Mouse (Mus musculus) ES-E14 (cell line): Measurements from ENCODE around the gene Bnc2. TPM values are rescaled to one million over a fixed set of nuclear protein-coding genes. Genes with fewer than 3 reads are reported as not detected.

Experiments
- DNase-seq: peaks from one replicate; pipeline ENCODE4 v3.0.0-alpha.2; 2013; ENCODE audit warnings: low read depth, low spot score
- H3K27ac ChIP-seq: 2 replicates; pipeline ENCODE4 v1.5.1; 2012; ENCODE audit warnings: low read depth, mild to moderate bottlenecking, low read length, moderate library complexity, mixed read lengths; ENCODE audit not compliant: poor library complexity, insufficient read depth, severe bottlenecking
- H3K36me3 ChIP-seq: 2 replicates; pipeline ENCODE4 v1.6.1; 2012; ENCODE audit warnings: mild to moderate bottlenecking, low read length, moderate library complexity, mixed read lengths; ENCODE audit not compliant: control insufficient read depth, poor library complexity, insufficient read depth, severe bottlenecking
- H3K4me1 ChIP-seq, 2 experiments: fragments of 150-350 bp in 1 of 2; sonication (generic) in 1 of 2; 2 replicates each; pipeline ENCODE4 v1.6.1; 2012; ENCODE audit warnings: low read length in 2 of 2, mild to moderate bottlenecking in 1 of 2, mixed read lengths in 1 of 2; ENCODE audit not compliant: control insufficient read depth in 2 of 2, insufficient read depth in 2 of 2, poor library complexity in 1 of 2
- H3K4me3 ChIP-seq, 2 experiments: fragments of 150-350 bp in 1 of 2; sonication (generic) in 1 of 2; 2 replicates each; pipeline ENCODE4 v1.5.1; 2012; ENCODE audit warnings: low read length in 2 of 2, low read depth in 1 of 2, mild to moderate bottlenecking in 1 of 2, mixed read lengths in 1 of 2; ENCODE audit not compliant: insufficient read depth in 1 of 2, poor library complexity in 1 of 2, severe bottlenecking in 1 of 2
- H3K9ac ChIP-seq: 2 replicates; pipeline ENCODE4 v1.6.1; 2012; ENCODE audit warnings: low read depth, mild to moderate bottlenecking, low read length, mixed read lengths; ENCODE audit not compliant: poor library complexity, insufficient read depth, severe bottlenecking
- H3K9me3 ChIP-seq: fragments of 150-350 bp; sonication (generic); 2 replicates; pipeline ENCODE4 v1.6.1; 2012; ENCODE audit warnings: low read depth, mild to moderate bottlenecking, low read length; ENCODE audit not compliant: control insufficient read depth, insufficient read depth
- CHD2 ChIP-seq: IDR thresholded peaks from 2 replicates; pipeline ENCODE4 v1.6.1; 2014; ENCODE audit warnings: mild to moderate bottlenecking, low read depth, low read length, inconsistent platforms
- HCFC1 ChIP-seq: IDR thresholded peaks from 2 replicates; pipeline ENCODE4 v1.6.1; 2012; ENCODE audit warnings: low read length, inconsistent platforms, borderline replicate concordance; ENCODE audit not compliant: insufficient read depth
- MAFK ChIP-seq: IDR thresholded peaks from 2 replicates; pipeline ENCODE4 v1.6.1; 2014; ENCODE audit warnings: mild to moderate bottlenecking, low read depth, low read length, inconsistent platforms; ENCODE audit not compliant: insufficient read depth
- ZC3H11A ChIP-seq: IDR thresholded peaks from 2 replicates; pipeline ENCODE4 v1.6.1; 2012; ENCODE audit warnings: low read depth, mild to moderate bottlenecking, inconsistent platforms, low read length, borderline replicate concordance
- ZNF384 ChIP-seq: IDR thresholded peaks from 2 replicates; pipeline ENCODE4 v1.6.1; 2012; ENCODE audit warnings: low read depth, low read length, inconsistent platforms
- in situ Hi-C, 2 experiments: fragments of 600-800 bp; cut with MboI; formaldehyde crosslinking; loops; one replicate each; pipeline ENCODE4 v1.15.1; 2025; ENCODE audit warnings: low sequenced_read_pairs in 2 of 2, inconsistent platforms in 1 of 2; ENCODE audit not compliant: unreplicated experiment in 2 of 2
- total RNA-seq: library from RNA; depleted of rRNA; stranded (reverse); fragments of 300-350 nt; gene quantifications from 2 replicates; pipeline ENCODE4 v1.2.3, GENCODE M21; 2012

The Bnc2 gene
- total RNA-seq, 1 experiment = 15.1 TPM

GRCm38 (mm10) chr4:84527066-84527933 is 147.8 kb downstream of the Bnc2 start:
- DNase-seq = no peak
- in situ Hi-C loops = no loop called here
- H3K9ac ChIP-seq = no peak overlapping the region; the same call in 1 of the 2 replicates
- peak overlapping the region in 1 of 2 experiments; percentile 49; a peak in 2 of 4 replicates for H3K4me3 ChIP-seq
- peak overlapping the region; percentile 65; the same call in 1 of the 2 replicates for H3K27ac ChIP-seq
- H3K4me1 ChIP-seq = peaks cover 25% of the 10 kb centered on the region in 2 experiments
- H3K9me3 ChIP-seq = no peaks in the 10 kb centered on the region
- H3K36me3 ChIP-seq = no peaks in the 10 kb centered on the region
- TF ChIP-seq MAFK = peak; percentile 35; the same call in 1 of the 2 replicates
- TF ChIP-seq CHD2 = no peak

- in situ Hi-C loops = no loop called here
- no peak for DNase-seq
- no peaks in the 10 kb centered on the region for H3K36me3 ChIP-seq
- H3K4me1 ChIP-seq = peaks cover 21 to 29% of the 10 kb centered on the region in 2 experiments
- H3K4me3 ChIP-seq = peak overlapping the region in 1 of 2 experiments; percentile 45; a peak in 2 of 4 replicates
- TF ChIP-seq ZC3H11A (no peak), CHD2 (no peak), HCFC1 (no peak), ZNF384 (no peak), MAFK (no peak)
- H3K9me3 ChIP-seq = no peaks in the 10 kb centered on the region
- peak overlapping the region; percentile 29; the same call in 1 of the 2 replicates for H3K27ac ChIP-seq
- no peak overlapping the region for H3K9ac ChIP-seq
Observed at GRCm38 (mm10) chr4:84523651-84524221, 151.3 kb downstream of the Bnc2 start.

- peaks cover 21 to 27% of the 10 kb centered on the region in 2 experiments for H3K4me1 ChIP-seq
- H3K9ac ChIP-seq = no peak overlapping the region
- TF ChIP-seq HCFC1 (no peak), CHD2 (no peak), MAFK (no peak), ZNF384 (no peak), ZC3H11A (no peak)
Observed at GRCm38 (mm10) chr4:84523211-84523610, 151.9 kb downstream of the Bnc2 start.

GRCm38 (mm10) chr4:84521562-84521961 is 153.5 kb downstream of the Bnc2 start:
- no peaks in the 10 kb centered on the region for H3K9me3 ChIP-seq
- in situ Hi-C loops = no loop called here
- peaks cover 15 to 19% of the 10 kb centered on the region in 2 experiments for H3K4me1 ChIP-seq
- DNase-seq = no peak
- H3K9ac ChIP-seq = no peak overlapping the region
- no peaks in the 10 kb centered on the region for H3K36me3 ChIP-seq
- no peak overlapping the region for H3K4me3 ChIP-seq
- TF ChIP-seq HCFC1 = no peak
- no peak for TF ChIP-seq ZNF384
- no peak for TF ChIP-seq MAFK
- no peak for TF ChIP-seq CHD2
- no peak for TF ChIP-seq ZC3H11A
- peak overlapping the region; percentile 31; the same call in 1 of the 2 replicates for H3K27ac ChIP-seq

More at GRCm38 (mm10) chr4:84523211-84523610, 151.9 kb downstream of the Bnc2 start:
- Histone ChIP-seq H3K36me3 (no peaks in the 10 kb centered on the region), H3K27ac (peak overlapping the region; percentile 29; the same call in 1 of the 2 replicates), H3K4me3 (peak overlapping the region in 1 of 2 experiments; percentile 45; a peak in 2 of 4 replicates), H3K9me3 (no peaks in the 10 kb centered on the region)
- no peak for DNase-seq
- in situ Hi-C loops = no loop called here
